Mouse (Mus musculus) testis, adult 2 months (tissue): ENCODE measurements around the gene Gm16503.

ENCODE experiments used
- CTCF ChIP-seq: fragments of 200-500 bp; IDR thresholded peaks from 2 replicates; pipeline ENCODE4 v1.5.1; 2012; ENCODE audit warnings: low read depth, mild to moderate bottlenecking, inconsistent platforms, low read length, moderate library complexity; ENCODE audit not compliant: control insufficient read depth, insufficient read depth, insufficient replicate concordance
- POLR2A ChIP-seq: fragments of 200-500 bp; IDR thresholded peaks from 2 replicates; pipeline ENCODE4 v1.6.1; 2012; ENCODE audit warnings: low read depth, mild to moderate bottlenecking, inconsistent platforms, low read length, moderate library complexity; ENCODE audit not compliant: control insufficient read depth

DNA sequence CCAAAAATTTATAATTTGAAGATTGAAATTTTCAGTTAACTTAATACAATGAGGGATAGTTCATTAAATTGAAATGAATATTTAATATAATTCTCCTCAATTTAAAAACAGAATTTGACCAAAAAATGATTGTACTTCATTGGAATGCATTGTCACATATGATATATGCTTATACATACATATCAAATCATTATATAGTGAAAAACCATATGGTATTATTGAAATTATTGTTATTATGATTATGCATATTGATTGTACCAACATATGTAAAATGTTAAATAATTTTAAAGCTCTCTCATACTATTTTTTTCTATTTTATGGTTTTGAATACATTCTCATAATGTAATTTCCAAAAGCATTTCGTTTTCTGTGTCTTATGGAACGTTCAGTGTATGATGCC is 30.8 kb upstream of the Gm16503 start:
- no peak for TF ChIP-seq CTCF
- no peak for TF ChIP-seq POLR2A
